Mouse (Mus musculus) heart, postnatal 36 days (tissue): ENCODE data around the gene Scgb1b20. TPM values are rescaled to one million over a fixed set of nuclear protein-coding genes. Genes with fewer than 3 reads are reported as not detected.
"Not testable (repeated sequence)": the region's sequence is repeated elsewhere in the genome, so short reads cannot be mapped to it uniquely, and the experiment has no call there.

ENCODE experiments used
- DNase-seq, 2 experiments: peaks; one replicate each; pipeline ENCODE4 v3.0.0; 2021 to 2022
- intact Hi-C: fragments of 180-260 bp; cut with DNase I; formaldehyde crosslinking; loops from one replicate; pipeline ENCODE4 v1.15.1; 2025
- total RNA-seq, 2 experiments: library from RNA; stranded (reverse); gene quantifications; 2 replicates each; pipeline ENCODE4 v1.2.3; 2021

Gene Scgb1b20
- total RNA-seq: not detected

DNA sequence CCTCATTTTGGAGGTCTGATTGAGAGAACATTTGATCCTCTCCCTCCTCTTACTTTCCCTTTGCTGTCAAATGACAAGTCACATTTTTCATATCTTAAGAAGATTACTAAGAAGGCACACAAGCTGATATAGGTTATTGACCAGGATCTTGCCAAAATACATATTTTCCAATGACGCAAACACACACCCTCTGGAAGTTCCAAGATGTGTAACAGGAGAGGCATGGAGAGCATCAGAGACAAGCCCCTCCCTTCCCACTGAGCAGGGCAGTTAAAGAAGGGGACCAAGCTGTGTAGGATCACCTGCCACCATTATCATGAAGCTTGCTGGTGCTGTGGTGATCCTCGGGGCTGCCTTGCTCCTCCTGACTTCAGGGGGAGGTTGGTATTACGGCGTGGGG, at the start of gene Scgb1b20:
Scgb1b20 (plus strand) TSS at position 301 of the 400 bp plus-strand sequence.
- not testable (repeated sequence) for DNase-seq

GRCm38 (mm10) chr7:33366222-33366621, 6.8 kb upstream of the Scgb1b20 start, which contains the start of gene Scgb2b20:
Gene Scgb2b20, minus strand, starts transcription at chr7:33366322.
- intact Hi-C loops, DNase-seq: not testable (repeated sequence)

More for the DNA sequence above, at the start of gene Scgb1b20:
- intact Hi-C loops: not testable (repeated sequence)

- intact Hi-C loops, DNase-seq: not testable (repeated sequence)
These were observed 26.7 kb downstream of the Scgb1b20 start for GRCm38 (mm10) chr7:33399749-33400148.

DNA sequence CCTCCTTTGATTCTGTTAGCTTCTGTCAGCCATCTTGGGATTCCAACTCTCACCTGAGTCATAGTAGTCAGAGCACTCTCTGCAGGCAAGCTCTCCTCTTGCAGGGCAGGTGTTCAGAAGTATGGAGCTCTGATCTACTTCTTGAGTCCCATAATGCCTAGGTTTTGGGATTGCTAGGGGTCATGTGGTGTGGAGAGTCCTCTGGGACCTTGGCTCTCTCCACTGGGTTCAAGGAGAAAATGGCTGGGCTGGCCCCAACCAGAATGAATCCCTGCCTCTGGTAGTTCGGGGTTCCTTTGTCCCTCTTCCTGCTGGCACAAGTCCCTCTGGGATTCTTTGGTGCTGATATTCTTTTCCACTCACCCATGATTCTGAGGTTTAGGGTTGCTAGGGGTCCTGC, 28.6 kb downstream of the Scgb1b20 start:
- DNase-seq: no peak
- intact Hi-C loops: no loop called here

GRCm38 (mm10) chr7:33409681-33410080, 36.6 kb downstream of the Scgb1b20 start:
- DNase-seq, intact Hi-C loops: not testable (repeated sequence)

Other genes with a start within 250 kb of the Scgb1b20 start
- gene Scgb2b18, start 199.4 kb upstream of the Scgb1b20 start, total RNA-seq: not detected
- gene Scgb1b18, start 187.7 kb upstream of the Scgb1b20 start, total RNA-seq: not detected
- not detected for gene Scgb2b19, start 92.9 kb upstream of the Scgb1b20 start, total RNA-seq
- not detected for gene Scgb1b19, start 85.9 kb upstream of the Scgb1b20 start, total RNA-seq
- gene Scgb2b20, start 6.9 kb upstream of the Scgb1b20 start, total RNA-seq: not detected
- not detected for gene Scgb2b21, start 147.2 kb downstream of the Scgb1b20 start, total RNA-seq